Mouse (Mus musculus) liver, embryonic 11.5 days (tissue): Measurements from ENCODE around the gene Ndst4. TPM values are rescaled to one million over a fixed set of nuclear protein-coding genes. Genes with fewer than 3 reads are reported as not detected.

Source experiments
- ATAC-seq: fragments of 200-750 bp; cut with Nextera tagmentation; replicated peaks from 2 replicates; pipeline ENCODE4 v1.8.0; 2017; ENCODE audit warnings: moderate number of reproducible peaks, mild to moderate bottlenecking, moderate TSS enrichment, moderate library complexity; ENCODE audit not compliant: low FRiP score
- DNase-seq: peaks from one replicate; pipeline ENCODE4 v3.0.0-alpha.2; 2017; ENCODE audit warnings: low spot score
- H3K27ac ChIP-seq: fragments of 300-500 bp; sonication (generic); 2 replicates; pipeline ENCODE4 v1.5.1; 2014; ENCODE audit warnings: mild to moderate bottlenecking, low read depth, low read length, control low read depth
- H3K27me3 ChIP-seq: fragments of 300-500 bp; sonication (generic); replicated peaks from 2 replicates; pipeline ENCODE4 v1.6.1; 2014; ENCODE audit warnings: low read length, mixed read lengths; ENCODE audit not compliant: control insufficient read depth, insufficient read depth
- H3K36me3 ChIP-seq: fragments of 300-500 bp; sonication (generic); 2 replicates; pipeline ENCODE4 v1.6.1; 2014; ENCODE audit warnings: mild to moderate bottlenecking, low read length, moderate library complexity, mixed read lengths; ENCODE audit not compliant: control insufficient read depth, insufficient read depth
- H3K4me1 ChIP-seq: fragments of 300-500 bp; sonication (generic); replicated peaks from 2 replicates; pipeline ENCODE4 v1.6.1; 2014; ENCODE audit warnings: low read length, mixed read lengths; ENCODE audit not compliant: control insufficient read depth, insufficient read depth
- H3K4me2 ChIP-seq: fragments of 300-500 bp; sonication (generic); 2 replicates; pipeline ENCODE4 v1.6.1; 2014; ENCODE audit warnings: mild to moderate bottlenecking, control low read depth, moderate library complexity
- H3K4me3 ChIP-seq: fragments of 300-500 bp; sonication (generic); 2 replicates; pipeline ENCODE4 v1.5.1; 2014; ENCODE audit warnings: low read depth, low read length, control low read depth
- H3K9ac ChIP-seq: fragments of 300-500 bp; sonication (generic); 2 replicates; pipeline ENCODE4 v1.6.1; 2014; ENCODE audit warnings: low read depth, low read length, control low read depth
- H3K9me3 ChIP-seq: fragments of 300-500 bp; sonication (generic); 2 replicates; pipeline ENCODE4 v1.6.1; 2016; ENCODE audit warnings: low read length, inconsistent platforms, mixed read lengths; ENCODE audit not compliant: control insufficient read depth
- WGBS: fragments of 180-500 bp; shearing (Covaris S2); extraction: QIAGEN DNeasy Blood & Tissue Kit; methylation state at CpG from one replicate; pipeline ENCODE4 v1.1.7; 2014; 5-methylcytosine and 5-hydroxymethylcytosine counted together
- polyA plus RNA-seq: library from polyadenylated mRNA; unstranded; fragments of >200 nt; fragmentation: Nextera tagmentation; extraction: Ambion mirVana; gene quantifications from 2 replicates; pipeline ENCODE4 v1.2.1, GENCODE M21; 2014

Ndst4 gene
- polyA plus RNA-seq = not detected in 2 replicates

DNA sequence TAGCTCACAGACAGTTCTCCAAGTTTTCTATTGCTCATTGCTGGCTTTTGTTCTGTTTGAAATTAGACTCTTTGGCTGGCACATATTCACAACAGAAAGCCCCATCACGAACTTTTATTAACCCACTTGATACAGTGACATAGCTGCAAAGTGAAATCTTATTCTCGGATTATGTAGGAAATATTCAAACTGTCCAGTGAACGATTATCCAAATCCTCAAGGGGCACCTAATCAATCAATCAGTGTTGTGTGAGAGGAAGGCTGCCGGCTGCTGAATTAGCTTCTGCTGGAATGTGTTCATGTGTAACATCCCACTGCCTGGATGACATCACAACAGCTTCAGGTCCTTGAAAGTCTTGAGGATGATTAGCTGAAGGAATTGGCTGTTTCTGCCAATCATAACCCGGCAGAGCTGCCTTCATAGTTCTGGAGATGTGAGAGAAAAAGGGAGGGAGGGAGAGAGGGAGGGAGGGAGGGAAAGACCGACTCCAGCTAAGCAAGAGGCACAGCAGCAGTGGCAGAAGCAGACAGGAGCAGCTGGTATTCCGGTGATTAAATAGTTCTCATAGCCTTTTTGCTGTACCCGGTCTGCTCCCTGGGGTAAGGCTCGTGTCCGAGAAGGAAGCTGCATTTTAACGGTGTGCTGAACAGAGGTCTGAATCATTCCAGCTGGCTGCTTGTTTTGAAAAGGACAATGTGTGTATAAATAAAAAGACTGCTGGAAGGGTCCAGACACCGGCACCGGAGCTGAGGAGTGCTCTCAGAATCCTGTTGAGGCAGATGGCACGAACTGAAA lies at the start of gene Ndst4:
Gene Ndst4, plus strand, starts transcription at position 476 of the 796 bp plus-strand sequence.
- H3K9me3 ChIP-seq = no peaks in the 10 kb centered on the region
- H3K27ac ChIP-seq = no peak within 1 kb of the TSS; the same call in 1 of the 2 replicates
- no peak within 1 kb of the TSS for H3K9ac ChIP-seq
- DNase-seq (peak; percentile 29), ATAC-seq (no peak)
- no peak within 1 kb of the TSS for H3K4me3 ChIP-seq
- peak within 1 kb of the TSS; percentile 32 for H3K4me2 ChIP-seq
- H3K27me3 ChIP-seq = no peaks in the 10 kb centered on the region
- 52% methylated on average over 14 of the region's 14 CpGs for WGBS
- H3K36me3 ChIP-seq = no peaks in the 10 kb centered on the region
- no peaks in the 10 kb centered on the region for H3K4me1 ChIP-seq

DNA sequence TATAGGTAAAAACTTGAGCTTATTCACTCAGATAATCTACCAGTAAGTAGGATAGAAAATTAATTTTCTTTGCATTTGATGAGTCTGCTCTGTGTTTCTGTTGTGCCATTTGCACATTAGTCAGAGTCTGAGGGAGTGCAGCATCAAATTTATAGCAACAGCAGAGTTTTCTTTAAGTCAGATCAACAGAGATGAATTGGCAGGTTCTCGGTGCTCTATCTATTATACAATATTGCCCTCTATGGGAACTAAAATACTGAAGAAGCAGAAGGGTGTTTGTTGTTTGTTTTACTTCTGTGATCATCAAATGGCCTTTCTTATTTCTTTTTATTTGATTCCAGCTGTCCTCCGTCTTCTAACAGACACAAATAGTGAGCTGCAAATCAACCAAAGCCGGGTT lies 6.4 kb upstream of the Ndst4 start:
- no peak overlapping the region for H3K27ac ChIP-seq
- H3K9me3 ChIP-seq = no peaks in the 10 kb centered on the region
- no peak for ATAC-seq
- H3K36me3 ChIP-seq = no peaks in the 10 kb centered on the region
- WGBS = 82% methylated on average over 3 of the region's 3 CpGs
- H3K9ac ChIP-seq = no peak overlapping the region
- H3K4me2 ChIP-seq = no peak overlapping the region
- no peak overlapping the region for H3K4me3 ChIP-seq
- H3K27me3 ChIP-seq = no peaks in the 10 kb centered on the region
- no peak for DNase-seq
- H3K4me1 ChIP-seq = no peaks in the 10 kb centered on the region

DNA sequence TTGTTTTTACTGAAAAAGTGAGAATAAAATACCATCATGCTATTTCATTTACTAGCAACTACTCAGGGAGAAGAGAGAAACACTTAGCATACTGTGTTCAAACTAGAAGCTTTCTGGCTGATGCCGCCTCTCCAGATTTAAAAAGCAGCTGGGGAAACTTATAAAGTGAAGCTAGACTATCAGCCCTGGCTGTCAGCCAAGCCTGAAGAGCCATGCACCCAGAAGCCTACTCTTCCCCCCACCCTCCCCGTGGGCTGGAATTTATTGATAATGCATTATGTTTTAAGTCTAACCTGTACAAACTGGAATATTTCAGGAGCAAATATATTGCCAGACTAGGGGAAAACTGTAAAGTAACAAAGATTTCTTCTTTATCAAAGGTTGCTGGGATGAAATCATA lies 2.6 kb downstream of the Ndst4 start:
- Histone ChIP-seq H3K4me2 (no peak overlapping the region), H3K27ac (no peak overlapping the region), H3K9ac (no peak overlapping the region), H3K27me3 (no peaks in the 10 kb centered on the region), H3K4me1 (no peaks in the 10 kb centered on the region), H3K4me3 (no peak overlapping the region), H3K36me3 (no peaks in the 10 kb centered on the region), H3K9me3 (no peaks in the 10 kb centered on the region)
- WGBS = 68% methylated on average over 2 of the region's 2 CpGs
- DNase-seq (no peak), ATAC-seq (no peak)

DNA sequence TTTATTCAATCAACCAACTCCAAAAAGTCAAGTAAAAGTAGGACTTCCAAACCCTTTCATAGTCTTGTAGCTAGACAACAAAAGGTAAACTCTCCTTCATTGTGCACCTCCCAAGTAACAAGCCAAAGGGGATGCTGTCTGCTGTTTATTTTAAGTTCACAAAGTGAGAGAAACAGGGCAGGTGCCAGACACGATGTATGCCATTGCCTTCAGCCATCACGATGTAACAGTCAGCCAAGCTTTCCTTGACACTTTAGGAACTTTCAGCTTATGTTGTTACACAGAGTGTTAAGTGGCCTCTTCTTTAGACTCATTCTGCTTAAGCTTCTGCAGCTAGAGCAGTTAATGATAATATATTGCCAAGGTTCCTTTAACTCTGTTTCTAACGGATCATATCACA lies 3.1 kb downstream of the Ndst4 start:
- no peaks in the 10 kb centered on the region for H3K36me3 ChIP-seq
- no peak overlapping the region for H3K4me3 ChIP-seq
- H3K27me3 ChIP-seq = no peaks in the 10 kb centered on the region
- no peaks in the 10 kb centered on the region for H3K4me1 ChIP-seq
- DNase-seq (no peak), ATAC-seq (no peak)
- no peak overlapping the region for H3K4me2 ChIP-seq
- 66% methylated on average over 3 of the region's 3 CpGs for WGBS
- no peak overlapping the region for H3K27ac ChIP-seq
- H3K9me3 ChIP-seq = no peaks in the 10 kb centered on the region
- no peak overlapping the region for H3K9ac ChIP-seq

GRCm38 (mm10) chr3:125466894-125467652 lies 63.2 kb downstream of the Ndst4 start:
- H3K9me3 ChIP-seq = no peaks in the 10 kb centered on the region
- H3K4me3 ChIP-seq = no peak overlapping the region
- no peak overlapping the region for H3K27ac ChIP-seq
- H3K9ac ChIP-seq = no peak overlapping the region
- no peaks in the 10 kb centered on the region for H3K27me3 ChIP-seq
- no peaks in the 10 kb centered on the region for H3K4me1 ChIP-seq
- ATAC-seq = no peak
- DNase-seq = no peak
- 51% methylated on average over 6 of the region's 6 CpGs for WGBS
- H3K4me2 ChIP-seq = no peak overlapping the region
- H3K36me3 ChIP-seq = no peaks in the 10 kb centered on the region

- H3K4me2 ChIP-seq = no peak overlapping the region
- H3K4me3 ChIP-seq = no peak overlapping the region
- ATAC-seq = no peak
- H3K27ac ChIP-seq = no peak overlapping the region
- no peak overlapping the region for H3K9ac ChIP-seq
- DNase-seq = no peak
- no peaks in the 10 kb centered on the region for H3K36me3 ChIP-seq
- H3K4me1 ChIP-seq = no peaks in the 10 kb centered on the region
- no peaks in the 10 kb centered on the region for H3K27me3 ChIP-seq
- 68% methylated on average over 5 of the region's 5 CpGs for WGBS
- no peaks in the 10 kb centered on the region for H3K9me3 ChIP-seq
These were observed 106.2 kb downstream of the Ndst4 start for GRCm38 (mm10) chr3:125510102-125510501.

- H3K27me3 ChIP-seq = no peaks in the 10 kb centered on the region
- no peak overlapping the region for H3K27ac ChIP-seq
- H3K4me1 ChIP-seq = no peaks in the 10 kb centered on the region
- no peaks in the 10 kb centered on the region for H3K36me3 ChIP-seq
- WGBS = 83% methylated on average over 8 of the region's 8 CpGs
- DNase-seq (no peak), ATAC-seq (no peak)
- H3K9ac ChIP-seq = no peak overlapping the region
- H3K4me3 ChIP-seq = no peak overlapping the region
- H3K9me3 ChIP-seq = no peaks in the 10 kb centered on the region
- H3K4me2 ChIP-seq = no peak overlapping the region
These were observed 129.5 kb downstream of the Ndst4 start for GRCm38 (mm10) chr3:125533371-125533770.

- no peak overlapping the region for H3K4me2 ChIP-seq
- H3K4me3 ChIP-seq = no peak overlapping the region
- no peaks in the 10 kb centered on the region for H3K36me3 ChIP-seq
- no peaks in the 10 kb centered on the region for H3K27me3 ChIP-seq
- no peak overlapping the region for H3K9ac ChIP-seq
- WGBS = 77% methylated on average over 2 of the region's 2 CpGs
- H3K9me3 ChIP-seq = no peaks in the 10 kb centered on the region
- DNase-seq (no peak), ATAC-seq (no peak)
- no peaks in the 10 kb centered on the region for H3K4me1 ChIP-seq
- H3K27ac ChIP-seq = no peak overlapping the region
These were observed 166.7 kb downstream of the Ndst4 start for GRCm38 (mm10) chr3:125570602-125571001.
